In genomic region chr13:45332031-45332430, GRCm38 (mm10) we compare ENCODE assay signal across 14 mouse cellular contexts.
"Had no signal": no experiment of that assay in that cellular context is flagged by ENCODE, and none has a peak within 500 bp of the region (broad histone marks: within the 10 kb centered on the region; RNA-seq: fewer than 3 reads in every experiment).

No protein-coding gene starts in this region.

- H3K4me1 ChIP-seq: liver, embryonic 13.5 days; megakaryocyte, embryonic 14.5 days; midbrain, embryonic 10.5 days; midbrain, embryonic 13.5 days had no signal

- ATAC-seq: lung, postnatal 0 days; midbrain, embryonic 13.5 days had no signal

- H3K27ac ChIP-seq: limb, embryonic 13.5 days; liver, embryonic 13.5 days; midbrain, embryonic 10.5 days; midbrain, embryonic 13.5 days had no signal

- H3K27me3 ChIP-seq: limb, embryonic 13.5 days; midbrain, embryonic 13.5 days had no signal

- H3K9ac ChIP-seq: limb, embryonic 13.5 days; liver, embryonic 13.5 days; midbrain, embryonic 13.5 days had no signal

- DNase-seq: kidney, adult 9 months; kidney, postnatal 14 days; kidney, postnatal 4 days; left cerebral cortex, postnatal 4 days; liver, embryonic 13.5 days; lung, adult 2 months; lung, postnatal 36 days; thymus, adult 18-20 months; thymus, postnatal 36 days had no signal

- H3K9me3 ChIP-seq: liver, embryonic 13.5 days; megakaryocyte, embryonic 14.5 days; midbrain, embryonic 10.5 days; midbrain, embryonic 13.5 days had no signal

- H3K4me2 ChIP-seq: limb, embryonic 13.5 days; liver, embryonic 13.5 days; midbrain, embryonic 13.5 days had no signal

- H3K36me3 ChIP-seq: limb, embryonic 13.5 days; liver, embryonic 13.5 days; midbrain, embryonic 10.5 days; midbrain, embryonic 13.5 days had no signal

- H3K4me3 ChIP-seq: limb, embryonic 13.5 days; liver, embryonic 13.5 days; megakaryocyte, embryonic 14.5 days; midbrain, embryonic 10.5 days; midbrain, embryonic 13.5 days had no signal
